Mouse (Mus musculus) NIH3T3 (cell line): ENCODE measurements around the gene Srrt.

Experiments
- DNase-seq: peaks from one replicate; pipeline ENCODE4 v3.0.0-alpha.2; 2012; ENCODE audit warnings: low read depth

The Srrt gene

GRCm38 (mm10) chr5:137307071-137307912 is at the start of gene Srrt:
TSS of gene Srrt (minus strand) at chr5:137307674.
- DNase-seq = peak; percentile 98

GRCm38 (mm10) chr5:137354091-137354490 is 46.6 kb upstream of the Srrt start:
- no peak for DNase-seq

GRCm38 (mm10) chr5:137352011-137352975 is 44.8 kb upstream of the Srrt start:
- DNase-seq = peak; percentile 52

GRCm38 (mm10) chr5:137351394-137351793 is 43.9 kb upstream of the Srrt start:
- peak; percentile 25 for DNase-seq

GRCm38 (mm10) chr5:137351058-137351380 is 43.5 kb upstream of the Srrt start:
- DNase-seq = peak; percentile 49

- peak; percentile 64 for DNase-seq
These were observed 43.0 kb upstream of the Srrt start for GRCm38 (mm10) chr5:137350205-137351057.

- DNase-seq = peak; percentile 97
These were observed 42.1 kb upstream of the Srrt start, which contains the start of gene Ephb4 for GRCm38 (mm10) chr5:137349384-137350204. TSS of gene Ephb4 (plus strand) at chr5:137350109.

GRCm38 (mm10) chr5:137348482-137349383 is 41.3 kb upstream of the Srrt start:
- no peak for DNase-seq

- no peak for DNase-seq
These were observed 40.4 kb upstream of the Srrt start for GRCm38 (mm10) chr5:137347856-137348255.

- peak; percentile 52 for DNase-seq
These were observed 39.5 kb upstream of the Srrt start for GRCm38 (mm10) chr5:137346983-137347382.

- DNase-seq = no peak
These were observed 38.9 kb upstream of the Srrt start for GRCm38 (mm10) chr5:137346388-137346787.

GRCm38 (mm10) chr5:137345821-137346220 is 38.3 kb upstream of the Srrt start:
- DNase-seq = peak; percentile 38

- DNase-seq = no peak
These were observed 36.4 kb upstream of the Srrt start for GRCm38 (mm10) chr5:137343869-137344268.

GRCm38 (mm10) chr5:137343412-137343811 is 35.9 kb upstream of the Srrt start:
- no peak for DNase-seq

GRCm38 (mm10) chr5:137342407-137343012 is 35.0 kb upstream of the Srrt start:
- DNase-seq = no peak

- DNase-seq = no peak
These were observed 32.7 kb upstream of the Srrt start for GRCm38 (mm10) chr5:137340222-137340621.

- DNase-seq = peak; percentile 65
These were observed 32.0 kb upstream of the Srrt start for GRCm38 (mm10) chr5:137339290-137339979.

GRCm38 (mm10) chr5:137338663-137339289 is 31.3 kb upstream of the Srrt start:
- no peak for DNase-seq
